Mouse (Mus musculus) erythroblast, adult 5-6 weeks (primary cell): ENCODE results near the gene Ptprr. TPM values are rescaled to one million over a fixed set of nuclear protein-coding genes. Genes with fewer than 3 reads are reported as not detected.

Experiments used
- ATAC-seq: replicated peaks from 2 replicates; pipeline ENCODE4 v1.8.0; 2016; ENCODE audit warnings: moderate number of reproducible peaks, mild to moderate bottlenecking, moderate TSS enrichment, inconsistent platforms; ENCODE audit not compliant: poor library complexity, low FRiP score, severe bottlenecking
- total RNA-seq, 2 experiments: library from RNA; stranded (forward) in 1 of 2; stranded (reverse) in 1 of 2; fragments of 150-400 nt in 1 of 2; fragments of 200-764, 138-1000 nt in 1 of 2; gene quantifications; 2 replicates each; pipeline versions ENCODE4 v1.2.3 to v1.2.4; 2015 to 2017; ENCODE audit warnings: low replicate concordance in 2 of 2

The Ptprr gene
- total RNA-seq, 2 experiments from 2014 or later, result 0.85 to 1.2 TPM

GRCm38 (mm10) chr10:116191724-116192123 is 173.7 kb downstream of the Ptprr start:
- ATAC-seq, result no peak

GRCm38 (mm10) chr10:116192293-116192692 is 174.3 kb downstream of the Ptprr start:
- ATAC-seq, result no peak

- no peak for ATAC-seq
Measured at GRCm38 (mm10) chr10:116194409-116194808, 176.4 kb downstream of the Ptprr start.

- ATAC-seq, result no peak
Measured at GRCm38 (mm10) chr10:116196596-116197415, 178.8 kb downstream of the Ptprr start.

- ATAC-seq, result no peak
Measured at GRCm38 (mm10) chr10:116197416-116197939, 179.5 kb downstream of the Ptprr start.

- no peak for ATAC-seq
Measured at GRCm38 (mm10) chr10:116199035-116199434, 181.0 kb downstream of the Ptprr start.

GRCm38 (mm10) chr10:116201542-116201941 is 183.5 kb downstream of the Ptprr start:
- ATAC-seq, result no peak

GRCm38 (mm10) chr10:116205580-116206358 is 187.8 kb downstream of the Ptprr start:
- no peak for ATAC-seq

GRCm38 (mm10) chr10:116206449-116206848 is 188.4 kb downstream of the Ptprr start:
- no peak for ATAC-seq

- no peak for ATAC-seq
Measured at GRCm38 (mm10) chr10:116207987-116208726, 190.1 kb downstream of the Ptprr start.

GRCm38 (mm10) chr10:116208727-116209115 is 190.7 kb downstream of the Ptprr start:
- no peak for ATAC-seq

- no peak for ATAC-seq
Measured at GRCm38 (mm10) chr10:116212127-116212526, 194.1 kb downstream of the Ptprr start.

GRCm38 (mm10) chr10:116220336-116221118 is 202.5 kb downstream of the Ptprr start:
- ATAC-seq, result no peak

GRCm38 (mm10) chr10:116235299-116235698 is 217.3 kb downstream of the Ptprr start:
- ATAC-seq, result no peak

GRCm38 (mm10) chr10:116242200-116242599 is 224.2 kb downstream of the Ptprr start:
- no peak for ATAC-seq

- no peak for ATAC-seq
Measured at GRCm38 (mm10) chr10:116243373-116243772, 225.4 kb downstream of the Ptprr start.

- ATAC-seq, result no peak
Measured at GRCm38 (mm10) chr10:116245632-116246031, 227.6 kb downstream of the Ptprr start.

- no peak for ATAC-seq
Measured at GRCm38 (mm10) chr10:116252668-116253067, 234.7 kb downstream of the Ptprr start.

GRCm38 (mm10) chr10:116253972-116254371 is 236.0 kb downstream of the Ptprr start:
- no peak for ATAC-seq
